Mouse (Mus musculus): Measurements from ENCODE around the gene Adtrp. TPM values are rescaled to one million over a fixed set of nuclear protein-coding genes. Genes with fewer than 3 reads are reported as not detected.

Gene Adtrp
- polyA plus RNA-seq (2017; shearing (Covaris generic)): not detected

DNA sequence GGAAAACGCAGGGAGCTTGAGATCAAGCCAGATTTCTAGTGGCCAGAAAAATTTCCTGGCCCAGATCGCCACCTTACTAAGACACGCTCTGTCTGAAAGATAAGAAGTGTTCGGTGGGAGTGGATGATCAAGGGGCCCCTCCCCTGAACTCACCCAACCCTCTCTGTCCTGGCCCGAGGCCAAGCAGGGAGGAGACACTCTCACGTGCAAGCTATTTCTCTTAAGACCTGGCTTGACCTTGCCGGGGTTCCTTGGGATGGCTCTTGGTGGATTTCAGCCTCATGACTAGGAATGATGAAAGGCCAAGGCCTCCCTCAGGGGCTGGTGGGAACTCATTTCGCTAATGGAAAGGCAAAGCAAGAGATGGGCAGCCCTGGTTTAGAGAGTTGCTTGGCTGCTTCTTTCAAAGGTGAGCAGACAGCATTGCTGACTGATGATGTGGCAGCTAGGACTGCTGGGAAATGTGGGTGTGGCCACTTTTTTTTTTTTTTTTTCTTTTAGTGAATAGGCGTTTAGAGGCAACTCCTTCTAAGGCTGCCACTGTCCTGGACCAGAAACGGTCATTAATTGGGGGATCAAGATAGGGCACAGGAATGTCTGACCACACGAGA, at the start of gene Adtrp:
Gene Adtrp, minus strand, starts transcription at position 169 of the 611 bp plus-strand sequence.

Other genes starting within 250 kb of the Adtrp start
- gene Tmem170b, start 241.8 kb downstream of the Adtrp start, polyA plus RNA-seq (2017; shearing (Covaris generic)): 6.6 TPM
- 27.8 TPM for gene Hivep1, start 204.3 kb upstream of the Adtrp start, polyA plus RNA-seq (2017; shearing (Covaris generic))

All from activated CD4-positive, CD25-positive, alpha-beta regulatory T cell, adult 9 weeks (primary cell).